Mouse (Mus musculus) MEL-GATA-1-ER (cell line): ENCODE data around the gene Gpcpd1.
A peak's percentile ranks its signal among the peaks of the same experiment; 100 is the strongest.

Experiments used
- DNase-seq: peaks from one replicate; pipeline ENCODE4 v3.0.0-alpha.2; 2012; ENCODE audit warnings: low read depth; ENCODE audit errors: extremely low read depth

Gene Gpcpd1

GRCm38 (mm10) chr2:132589906-132590538, 2.5 kb upstream of the Gpcpd1 start:
- no peak for DNase-seq

DNA sequence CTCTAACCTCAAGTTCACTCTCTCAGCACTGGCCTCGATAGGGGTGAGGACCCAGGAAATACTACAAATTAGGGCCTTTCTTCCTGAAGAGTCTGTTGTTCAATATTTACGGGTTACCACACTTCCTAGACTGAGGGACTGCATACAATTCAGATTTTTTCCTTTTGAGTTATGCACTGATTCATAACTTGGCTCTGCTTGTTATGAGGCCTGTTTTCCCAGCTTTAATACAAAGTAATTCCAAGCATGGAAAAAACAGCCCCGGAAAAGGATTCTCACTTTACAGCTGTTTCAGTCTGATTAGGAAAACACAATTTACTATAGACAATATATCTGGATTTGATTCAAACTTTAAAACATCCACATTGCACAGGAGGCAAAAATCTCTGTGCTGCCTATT, 1.5 kb downstream of the Gpcpd1 start:
- DNase-seq = no peak

DNA sequence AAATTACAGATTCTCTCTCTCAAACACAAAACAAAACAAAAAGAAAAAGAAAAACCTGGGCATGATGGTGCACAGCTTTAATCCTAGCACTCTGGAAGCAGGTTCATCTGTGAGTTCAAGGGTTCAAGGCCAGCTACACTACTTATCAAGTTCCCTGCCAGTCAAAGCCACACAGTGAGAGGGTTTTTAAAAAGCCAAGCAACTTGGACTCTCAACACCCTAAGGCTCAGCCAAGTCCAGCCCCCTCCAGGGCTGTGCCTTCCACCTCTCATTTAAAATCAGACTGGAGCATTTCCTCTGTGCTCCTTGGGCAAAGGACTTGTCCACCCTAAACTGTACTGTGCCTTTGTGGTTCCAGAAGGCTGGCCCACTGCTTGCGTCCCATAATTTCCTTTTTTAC, 3.3 kb downstream of the Gpcpd1 start:
- DNase-seq = no peak

DNA sequence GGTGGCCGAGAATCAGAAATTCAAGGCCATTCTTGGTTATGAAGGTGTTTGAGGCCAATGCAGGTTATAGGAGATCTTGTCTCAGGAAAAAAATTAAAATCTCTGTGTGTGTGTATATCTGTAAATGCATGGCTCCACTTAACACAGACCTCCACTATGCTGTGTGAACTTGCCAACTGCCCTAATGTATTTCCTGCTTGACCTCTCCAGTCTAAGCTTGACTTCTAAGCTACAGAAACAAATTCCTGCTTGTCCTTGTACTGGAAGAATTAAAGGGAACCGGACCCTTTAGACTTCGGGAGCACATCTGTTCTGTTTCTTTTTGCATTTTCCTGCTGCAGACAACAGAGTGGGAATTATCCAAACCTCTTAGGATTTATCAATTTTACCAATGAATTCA, 4.4 kb downstream of the Gpcpd1 start:
- DNase-seq = no peak

GRCm38 (mm10) chr2:132582227-132582626, 5.3 kb downstream of the Gpcpd1 start:
- no peak for DNase-seq

- peak; percentile 44 for DNase-seq
These were observed 7.8 kb downstream of the Gpcpd1 start for GRCm38 (mm10) chr2:132579689-132580088.

- DNase-seq = no peak
These were observed 8.8 kb downstream of the Gpcpd1 start for GRCm38 (mm10) chr2:132578711-132579110.

- peak; percentile 67 for DNase-seq
These were observed 9.5 kb downstream of the Gpcpd1 start for GRCm38 (mm10) chr2:132578059-132578458.

GRCm38 (mm10) chr2:132577431-132577981, 10.0 kb downstream of the Gpcpd1 start:
- DNase-seq = no peak

DNA sequence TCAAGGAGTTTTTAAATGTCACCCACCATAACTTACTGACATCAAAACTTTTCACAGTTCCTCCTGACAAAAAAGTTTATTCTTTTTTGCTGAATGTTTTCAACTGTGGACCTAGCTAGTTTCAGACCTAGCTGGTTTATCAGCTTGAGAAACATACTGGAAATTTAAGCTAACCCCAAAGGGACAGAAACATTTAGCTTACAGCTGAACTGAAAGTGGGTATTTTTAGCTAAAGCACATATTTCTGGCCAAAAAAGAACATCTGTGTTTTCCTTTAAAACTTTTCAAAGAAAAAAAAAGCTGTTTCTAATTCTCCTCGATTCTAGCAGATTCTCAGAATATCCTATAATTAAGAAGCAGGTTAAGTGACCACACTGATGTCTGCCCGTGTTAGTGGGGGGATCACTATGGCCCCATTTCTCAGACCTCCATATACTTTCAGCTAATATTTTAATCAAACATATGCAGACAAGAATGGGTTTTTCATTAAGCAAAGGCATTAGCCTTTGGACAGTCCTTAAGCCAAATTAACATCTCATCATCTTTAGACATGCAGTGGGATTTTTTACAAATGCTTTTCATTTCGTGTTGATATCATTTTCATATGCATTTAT, 10.9 kb downstream of the Gpcpd1 start:
- no peak for DNase-seq

- no peak for DNase-seq
These were observed 11.6 kb downstream of the Gpcpd1 start for GRCm38 (mm10) chr2:132575759-132576439.

GRCm38 (mm10) chr2:132575256-132575655, 12.3 kb downstream of the Gpcpd1 start:
- DNase-seq = no peak

DNA sequence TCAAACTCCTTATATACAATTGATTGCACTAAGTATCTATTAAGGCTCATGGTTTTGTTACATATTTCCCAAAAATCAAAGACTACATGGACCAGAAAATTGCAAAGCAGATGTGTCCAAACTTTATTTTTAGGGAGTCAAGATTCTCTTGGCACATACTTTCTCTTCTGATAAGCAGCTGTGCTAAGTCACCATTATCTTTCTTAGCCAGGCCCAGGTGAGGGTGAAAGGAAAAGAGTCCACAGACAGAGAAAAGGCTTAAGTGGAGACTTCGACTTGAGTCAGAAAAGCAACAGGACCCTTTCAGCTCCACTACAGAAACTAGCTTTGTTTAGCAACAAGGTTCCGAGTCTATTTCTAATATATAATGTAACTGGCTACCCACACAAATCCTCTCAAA, 14.2 kb downstream of the Gpcpd1 start:
- DNase-seq = no peak

DNA sequence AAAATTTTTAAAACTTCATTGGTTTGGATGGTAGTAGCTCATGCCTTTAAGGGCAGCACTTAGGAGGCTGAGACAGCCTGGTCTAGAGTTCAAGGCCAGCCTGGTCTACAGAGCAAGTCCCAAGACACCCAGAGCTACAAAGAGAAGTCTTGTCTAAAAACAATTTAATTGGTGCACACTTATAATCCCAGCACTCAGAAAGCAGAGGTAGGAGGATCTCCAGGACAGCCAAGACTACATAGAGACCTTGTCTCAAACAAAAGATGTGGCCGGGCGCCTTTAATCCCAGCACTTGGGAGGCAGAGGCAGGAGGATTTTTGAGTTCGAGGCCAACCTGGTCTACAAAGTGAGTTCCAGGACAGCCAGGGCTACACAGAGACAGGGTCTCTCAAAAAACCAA, 14.9 kb downstream of the Gpcpd1 start:
- no peak for DNase-seq

GRCm38 (mm10) chr2:132571301-132571700, 16.2 kb downstream of the Gpcpd1 start:
- DNase-seq = no peak

DNA sequence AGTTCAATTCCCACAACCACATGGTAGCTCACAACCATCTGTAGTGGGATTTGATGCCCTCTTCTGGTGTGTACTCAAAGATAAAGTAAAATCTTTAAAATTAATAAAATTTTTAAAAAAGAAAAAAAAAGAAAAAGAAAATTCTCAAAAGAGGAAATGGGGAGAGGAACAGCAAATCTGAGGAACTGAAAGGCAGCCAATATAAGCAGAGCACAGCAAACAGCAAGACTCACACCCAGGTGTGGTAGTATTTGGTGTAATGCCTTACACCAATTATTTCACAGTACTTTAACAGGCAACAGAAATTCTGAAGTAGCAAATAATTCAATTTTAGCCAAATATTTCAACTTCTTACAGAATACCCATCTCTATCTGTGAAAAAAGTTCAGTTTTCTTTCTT, 16.7 kb downstream of the Gpcpd1 start:
- DNase-seq = no peak

GRCm38 (mm10) chr2:132569686-132570085, 17.8 kb downstream of the Gpcpd1 start:
- no peak for DNase-seq

DNA sequence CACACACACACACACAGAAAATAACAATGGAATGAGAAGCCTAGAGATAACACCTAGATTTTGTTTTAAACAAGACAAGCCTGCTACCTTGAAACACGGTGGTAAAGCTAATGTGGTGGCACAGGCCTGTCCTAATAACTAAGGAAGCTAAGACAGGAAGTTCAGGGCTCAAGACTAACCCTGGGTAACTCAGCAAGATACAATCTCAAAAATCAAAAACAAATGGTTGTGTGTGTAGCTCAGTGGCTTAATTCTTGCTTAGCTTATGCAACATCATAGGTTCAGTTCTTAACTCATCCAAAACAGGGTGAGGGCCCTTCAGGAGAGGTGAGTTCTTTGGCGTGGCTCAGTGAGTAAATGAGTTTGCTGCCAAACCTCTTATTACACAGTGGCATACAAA, 20.1 kb downstream of the Gpcpd1 start:
- DNase-seq = no peak

GRCm38 (mm10) chr2:132561860-132562259, 25.7 kb downstream of the Gpcpd1 start:
- DNase-seq = no peak

DNA sequence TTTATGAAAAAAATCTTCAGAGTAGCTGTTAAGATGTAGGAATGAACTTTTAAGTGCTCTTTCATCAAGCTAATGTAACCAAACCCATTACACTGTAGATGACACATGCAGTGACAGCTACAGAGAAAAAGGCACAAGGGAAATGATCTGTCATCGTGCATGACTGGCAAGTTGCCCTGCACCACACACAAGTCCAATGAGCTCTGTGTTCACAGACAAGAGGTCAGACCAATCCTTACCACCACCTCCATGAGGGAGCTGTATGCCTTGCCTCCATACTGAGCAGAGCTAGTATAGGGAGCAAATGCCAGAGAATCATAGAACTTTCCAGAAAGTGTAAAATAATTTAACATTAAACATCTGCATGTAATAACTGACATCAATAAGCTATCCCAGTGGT, 59.7 kb downstream of the Gpcpd1 start:
- no peak for DNase-seq

DNA sequence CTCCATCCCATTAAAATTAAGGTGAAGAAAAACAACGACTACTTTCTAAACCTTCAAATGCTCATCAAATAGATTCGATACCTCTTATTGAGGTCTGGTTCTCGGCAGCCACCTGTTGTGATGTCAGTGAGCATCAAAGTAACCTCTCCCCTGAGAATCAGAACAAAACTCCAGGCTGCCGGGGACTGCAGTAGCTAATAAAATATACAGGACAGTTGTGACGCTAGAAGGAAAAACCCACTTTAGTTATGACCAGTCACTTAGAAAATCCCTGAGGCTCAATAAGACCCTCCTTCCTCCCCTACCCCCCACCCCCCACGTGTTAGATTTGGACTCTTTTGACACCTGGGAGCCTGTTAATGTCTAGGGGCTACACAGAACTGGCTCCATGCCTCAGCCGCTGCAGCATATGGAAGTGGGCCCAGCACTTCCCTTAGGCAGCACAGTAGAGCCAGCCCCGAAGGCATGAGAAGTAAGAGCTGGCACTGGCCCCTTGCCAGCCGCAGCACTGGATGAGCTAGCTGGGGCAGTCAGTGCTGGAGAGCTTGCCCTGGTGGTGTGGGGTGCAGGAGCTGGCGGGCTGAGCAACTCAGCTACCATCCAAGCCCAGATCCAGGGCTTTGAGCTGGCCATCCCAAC, 60.5 kb downstream of the Gpcpd1 start:
- DNase-seq = no peak

DNA sequence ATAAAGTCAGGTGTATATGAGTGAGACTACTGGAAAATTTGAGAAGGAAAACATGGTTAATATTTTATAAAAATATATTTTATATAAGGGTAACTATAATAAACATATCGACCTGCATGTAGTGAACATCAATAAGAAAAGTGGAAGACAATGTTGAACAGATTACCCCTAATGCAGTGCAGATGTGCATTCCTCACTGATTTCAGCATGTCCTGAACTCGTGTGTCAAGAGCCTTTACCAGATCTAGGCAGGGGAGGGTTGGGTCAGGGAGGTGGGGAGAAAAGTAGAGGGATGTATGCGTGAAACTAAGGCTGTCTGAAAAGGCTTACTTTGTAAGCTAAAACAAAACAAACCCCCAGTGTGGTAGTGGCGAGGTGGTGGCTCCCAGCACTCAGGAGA, 61.4 kb downstream of the Gpcpd1 start:
- no peak for DNase-seq
